Mouse (Mus musculus): ENCODE measurements around the gene Tmed4.
A peak's percentile ranks its signal among the peaks of the same experiment; 100 is the strongest.
"Not testable (repeated sequence)": the region's sequence is repeated elsewhere in the genome, so short reads cannot be mapped to it uniquely, and the experiment has no call there.

The Tmed4 gene

DNA sequence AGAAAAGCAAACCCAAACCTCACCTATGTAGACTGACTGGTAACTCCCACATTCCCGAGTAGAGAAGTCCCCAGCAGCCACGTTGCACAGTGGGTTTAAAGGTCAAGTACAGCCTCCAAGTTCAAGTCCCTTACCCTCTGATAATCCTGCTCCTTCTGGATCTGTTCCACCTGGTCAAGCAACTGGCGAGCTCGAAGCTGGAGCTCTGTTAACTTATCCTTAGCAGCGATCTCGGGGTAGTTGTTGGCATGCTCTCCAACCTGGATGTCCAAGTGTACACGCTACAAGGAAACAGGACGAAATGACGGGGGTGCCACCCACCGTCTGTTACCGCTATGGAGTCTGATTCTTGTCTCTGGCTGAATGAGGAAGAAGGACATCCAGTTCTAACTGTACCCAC, 1.1 kb downstream of the Tmed4 start:
- DNase-seq (ENCODE audit: low spot score in 2 of 2), result no peak

DNA sequence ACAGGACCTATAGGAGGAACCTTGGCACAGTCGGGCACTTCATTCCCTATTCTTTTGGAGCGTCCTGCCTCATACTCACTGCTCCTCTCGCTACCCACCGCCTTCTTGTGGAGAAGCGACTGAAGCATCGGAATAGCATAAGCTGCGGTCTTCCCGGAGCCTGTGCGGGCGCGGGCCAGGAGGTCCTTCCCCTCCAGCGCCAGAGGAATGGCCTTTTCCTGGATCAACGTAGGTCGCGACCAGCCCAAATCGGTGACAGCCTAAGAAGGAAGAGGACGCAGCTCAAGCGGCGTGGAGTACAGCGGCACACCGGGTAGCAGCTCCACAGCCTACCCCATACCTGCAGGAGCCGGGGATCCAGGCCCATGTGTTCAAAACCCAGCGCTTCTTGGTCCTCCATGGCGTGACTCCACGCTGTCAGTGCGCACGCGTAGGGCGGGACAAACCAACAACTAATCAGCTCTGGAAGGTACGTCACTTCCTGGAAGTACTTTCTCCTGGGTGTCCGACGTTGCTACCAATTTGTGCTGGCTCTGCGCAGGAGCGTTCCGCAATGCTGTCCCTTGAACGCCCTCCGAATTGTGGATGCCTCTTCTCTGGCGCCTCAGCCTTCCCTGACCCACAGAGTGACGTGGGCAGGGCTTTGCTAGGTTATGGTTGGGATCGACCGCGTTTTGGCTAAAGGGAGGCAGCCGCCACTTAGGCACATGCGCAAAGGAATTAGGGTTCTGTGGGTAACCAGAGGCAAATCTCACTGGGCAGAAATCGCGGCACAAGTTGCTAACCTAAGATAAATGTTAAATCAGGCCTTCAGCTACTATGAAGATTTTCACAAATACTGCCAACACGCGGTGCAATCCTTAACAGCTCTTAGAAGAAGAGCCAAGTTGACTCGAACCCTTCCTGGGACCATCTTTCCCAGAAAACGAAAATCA, 7.1 kb downstream of the Tmed4 start, which contains the start of gene Ddx56:
Ddx56 (minus strand) TSS at position 453 of the 935 bp plus-strand sequence.
- DNase-seq (ENCODE audit: low spot score in 2 of 2), result peak; percentile 75 to 84

DNA sequence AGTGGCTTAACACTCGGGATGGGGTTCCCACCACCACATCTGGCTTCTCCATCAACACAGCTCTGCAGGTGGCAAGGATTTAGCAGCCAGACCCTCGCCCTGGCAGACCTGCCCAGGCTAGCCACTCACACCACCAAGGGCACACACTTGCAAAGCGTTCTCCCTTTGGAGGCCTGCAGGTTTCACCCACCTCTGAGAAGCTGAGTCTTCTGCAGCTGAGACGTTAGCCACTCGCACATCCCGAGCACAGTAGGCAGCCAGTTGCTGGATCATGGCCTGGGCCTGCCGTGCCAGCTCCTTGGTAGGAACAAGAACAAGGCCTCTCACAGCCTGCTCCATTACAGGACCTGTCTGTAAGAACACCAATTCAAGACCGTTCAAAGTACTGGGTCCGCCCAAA, 8.0 kb downstream of the Tmed4 start:
- no peak for DNase-seq (ENCODE audit: low spot score in 2 of 2)

DNA sequence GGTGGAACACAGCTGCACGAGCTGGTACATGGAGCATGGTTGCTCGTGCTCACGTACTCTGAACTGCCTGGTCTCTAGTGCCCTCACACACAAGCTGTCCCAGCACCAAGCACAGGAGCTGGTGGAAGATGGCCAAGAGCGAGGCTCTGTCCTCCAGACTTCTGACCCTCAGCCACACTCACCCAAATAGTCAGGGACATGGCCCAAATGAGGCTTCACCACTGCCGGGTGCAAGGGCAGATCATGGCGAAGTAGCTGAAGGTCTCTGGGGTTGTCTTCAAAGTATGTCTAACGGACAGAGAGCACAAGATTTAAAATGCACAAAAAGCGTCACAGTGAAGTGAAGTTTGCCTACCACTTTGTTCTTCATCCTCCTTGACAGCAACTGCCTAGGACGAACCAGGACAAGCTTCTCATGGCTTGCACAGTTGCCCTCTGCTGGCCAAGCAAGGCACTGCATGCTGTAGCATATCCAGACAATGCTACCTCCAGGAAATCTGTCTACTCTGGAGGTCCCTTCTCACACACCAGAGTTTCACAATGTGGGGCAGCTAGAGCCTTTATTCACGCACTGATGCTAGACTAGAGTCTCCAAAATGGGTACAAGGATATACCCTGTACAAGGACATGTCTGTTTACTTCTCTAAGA, 13.1 kb downstream of the Tmed4 start:
- peak; percentile 51 to 64 for DNase-seq (ENCODE audit: low spot score in 2 of 2)

DNA sequence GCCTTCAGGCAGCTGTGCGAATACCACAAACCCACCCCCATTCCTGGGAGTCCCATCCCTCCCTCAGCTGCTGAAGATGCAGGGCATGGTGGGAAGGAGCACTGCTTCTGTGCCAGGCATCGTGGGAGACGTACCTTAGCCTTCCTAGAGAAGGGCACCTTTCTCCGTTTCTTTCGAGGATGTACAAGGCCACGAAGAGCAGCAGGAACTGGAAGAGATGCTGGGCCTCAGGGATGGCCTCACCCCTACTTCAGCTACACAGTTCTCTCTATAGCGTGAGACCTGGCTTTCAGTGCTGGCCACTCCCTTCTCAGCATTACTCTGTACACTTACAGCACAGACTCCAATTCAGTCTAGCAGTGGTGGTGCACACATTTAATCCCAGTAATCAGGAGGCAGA, 15.3 kb downstream of the Tmed4 start:
- DNase-seq (ENCODE audit: low spot score in 2 of 2), result no peak

DNA sequence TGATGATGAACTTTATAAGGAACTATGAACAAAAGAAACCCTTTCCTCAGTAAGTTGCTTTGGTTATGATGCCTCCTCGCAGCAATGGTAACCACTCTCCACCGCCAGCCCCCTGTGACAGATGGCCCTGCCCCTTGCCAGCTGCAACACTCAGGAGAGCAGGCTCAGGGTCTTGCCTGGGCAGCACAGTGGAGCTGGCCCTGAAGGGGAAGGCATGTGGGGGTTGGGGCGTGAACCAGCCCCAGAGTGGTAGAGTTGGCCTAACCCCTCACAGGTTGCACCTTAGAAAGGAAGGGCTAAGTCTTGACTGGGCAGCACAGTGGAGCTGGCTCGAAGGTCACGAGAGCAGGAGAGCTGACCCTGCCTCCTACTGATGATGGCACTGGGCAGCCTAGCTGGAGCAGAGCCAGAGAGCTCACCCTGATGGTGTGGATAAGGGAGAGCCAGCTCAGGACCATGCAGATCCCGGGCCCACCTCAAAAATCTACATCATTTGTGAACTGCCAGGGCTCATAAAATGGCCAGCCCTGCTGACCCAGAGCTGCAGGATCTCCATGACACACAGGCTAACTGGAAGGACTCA, 18.1 kb downstream of the Tmed4 start:
- no peak for DNase-seq (ENCODE audit: low spot score in 2 of 2)

DNA sequence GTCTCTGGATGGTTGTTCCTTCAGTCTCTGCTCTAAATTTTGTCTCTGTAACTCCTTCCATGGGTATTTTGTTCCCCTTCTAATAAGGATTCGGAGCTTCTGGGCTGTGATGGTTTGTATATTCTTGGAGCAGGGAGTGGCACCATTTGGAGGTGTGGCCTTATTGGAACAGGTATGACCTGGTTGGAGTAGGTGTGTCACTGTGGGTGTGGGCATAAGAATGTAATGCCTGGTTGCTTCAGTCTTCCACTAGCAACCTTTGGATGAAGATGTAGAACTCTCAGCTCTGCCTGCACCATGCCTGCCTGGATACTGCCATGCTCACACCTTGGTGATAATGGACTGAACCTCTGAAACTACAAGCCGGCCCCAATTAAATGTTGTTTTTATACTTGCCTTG, 20.1 kb downstream of the Tmed4 start:
- not testable (repeated sequence) for DNase-seq (ENCODE audit: low spot score in 2 of 2)

DNA sequence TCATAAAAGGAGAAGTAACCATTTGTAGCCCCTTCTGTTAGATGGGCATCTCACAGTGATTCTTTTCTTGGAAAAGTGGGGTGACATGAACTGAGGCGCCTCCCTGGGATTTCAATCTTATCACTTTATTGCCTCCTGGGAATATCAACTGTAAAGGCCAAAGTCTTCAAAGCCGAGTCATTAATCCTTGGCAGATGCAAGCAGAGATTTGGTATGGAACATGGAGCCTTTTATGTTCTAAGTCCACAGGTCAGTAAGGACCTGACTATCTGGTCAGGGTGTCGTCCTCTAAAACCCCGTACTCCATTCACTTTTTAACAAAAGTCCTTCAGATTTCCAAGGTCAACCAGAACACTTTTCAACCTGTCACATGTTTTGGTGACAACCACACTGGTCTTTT, 21.8 kb downstream of the Tmed4 start:
- no peak for DNase-seq (ENCODE audit: low spot score in 2 of 2)

DNA sequence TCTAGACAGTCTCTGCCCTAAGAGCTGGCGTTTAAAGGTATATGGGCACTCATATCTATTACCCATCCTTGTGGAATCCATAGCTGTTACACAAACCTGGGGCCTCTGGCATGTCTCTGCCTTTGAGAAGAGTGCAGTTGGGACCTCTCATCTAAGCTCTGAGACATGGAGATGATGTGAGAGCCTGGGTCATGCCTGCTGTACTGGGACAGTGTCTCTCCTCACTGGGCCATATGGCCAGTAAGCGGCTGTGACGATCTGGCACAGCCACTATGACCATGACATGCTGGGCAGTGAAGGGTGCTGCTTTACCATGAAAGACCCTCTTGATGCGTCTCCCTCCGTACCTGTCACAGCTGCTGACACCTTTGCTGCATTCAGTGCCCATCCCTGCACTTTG, 22.4 kb downstream of the Tmed4 start:
- no peak for DNase-seq (ENCODE audit: low spot score in 2 of 2)

DNA sequence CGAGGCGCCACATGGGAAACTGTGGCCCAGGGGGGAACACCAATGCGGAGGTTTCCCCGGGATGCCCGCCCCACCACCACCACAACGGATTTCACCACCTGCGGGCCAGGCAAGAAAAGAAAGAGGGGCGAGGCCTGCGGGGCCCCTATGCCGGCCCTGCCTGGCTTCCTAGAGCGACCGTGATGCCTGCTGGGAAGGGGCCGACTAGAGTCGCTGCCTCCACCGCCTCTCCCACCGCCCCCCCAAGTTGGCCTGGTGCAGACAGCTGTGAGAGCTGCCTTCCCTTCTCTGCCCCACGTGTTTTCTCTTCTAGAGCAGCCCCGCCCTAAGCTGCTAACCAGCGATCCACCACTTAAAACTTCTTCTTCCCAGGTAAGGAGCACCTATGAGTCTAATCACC, 30.0 kb downstream of the Tmed4 start:
- no peak for DNase-seq (ENCODE audit: low spot score in 2 of 2)

DNA sequence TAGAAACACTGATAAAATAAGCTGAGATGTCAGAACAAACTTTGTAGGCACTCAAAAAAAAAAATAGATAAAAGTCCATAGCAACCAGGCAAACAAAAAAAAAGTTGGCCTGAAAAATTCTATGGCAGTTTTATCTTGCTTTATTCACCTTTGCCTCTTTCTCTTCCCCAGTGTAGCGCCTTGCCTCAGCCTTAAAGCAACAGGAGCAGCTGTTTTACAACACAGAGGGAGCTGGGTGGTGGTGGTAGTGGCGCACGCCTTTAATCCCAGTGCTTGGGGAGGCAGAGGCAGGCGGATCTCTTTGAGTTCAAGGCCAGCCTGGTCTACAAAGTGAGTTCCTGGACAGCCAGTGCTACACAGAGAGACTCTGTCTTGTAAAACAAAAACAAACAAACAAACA, 41.6 kb downstream of the Tmed4 start:
- no peak for DNase-seq (ENCODE audit: low spot score in 2 of 2)

DNA sequence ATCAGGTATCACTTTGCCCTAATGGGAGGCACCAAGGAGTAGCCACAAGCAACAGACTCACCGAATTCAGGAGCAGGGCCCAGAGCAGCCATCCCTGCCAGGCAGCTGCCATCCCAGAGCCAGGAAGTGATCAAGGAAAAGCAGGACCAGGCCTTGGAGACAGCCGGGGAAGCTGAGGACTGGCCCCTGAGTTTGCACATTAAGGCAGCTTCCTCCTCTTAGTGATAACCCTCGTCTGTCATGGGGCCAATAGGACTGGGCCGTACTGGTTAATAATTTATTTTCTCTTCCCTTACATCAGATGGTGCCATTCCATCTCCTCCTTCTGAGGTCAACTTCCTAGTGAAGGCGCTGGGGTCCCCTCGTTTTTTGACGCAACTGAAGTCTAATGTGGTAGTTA, 44.7 kb downstream of the Tmed4 start, which contains the start of gene Npc1l1:
Npc1l1 (minus strand) TSS at position 132 of the 400 bp plus-strand sequence.
- no peak for DNase-seq (ENCODE audit: low spot score in 2 of 2)

DNA sequence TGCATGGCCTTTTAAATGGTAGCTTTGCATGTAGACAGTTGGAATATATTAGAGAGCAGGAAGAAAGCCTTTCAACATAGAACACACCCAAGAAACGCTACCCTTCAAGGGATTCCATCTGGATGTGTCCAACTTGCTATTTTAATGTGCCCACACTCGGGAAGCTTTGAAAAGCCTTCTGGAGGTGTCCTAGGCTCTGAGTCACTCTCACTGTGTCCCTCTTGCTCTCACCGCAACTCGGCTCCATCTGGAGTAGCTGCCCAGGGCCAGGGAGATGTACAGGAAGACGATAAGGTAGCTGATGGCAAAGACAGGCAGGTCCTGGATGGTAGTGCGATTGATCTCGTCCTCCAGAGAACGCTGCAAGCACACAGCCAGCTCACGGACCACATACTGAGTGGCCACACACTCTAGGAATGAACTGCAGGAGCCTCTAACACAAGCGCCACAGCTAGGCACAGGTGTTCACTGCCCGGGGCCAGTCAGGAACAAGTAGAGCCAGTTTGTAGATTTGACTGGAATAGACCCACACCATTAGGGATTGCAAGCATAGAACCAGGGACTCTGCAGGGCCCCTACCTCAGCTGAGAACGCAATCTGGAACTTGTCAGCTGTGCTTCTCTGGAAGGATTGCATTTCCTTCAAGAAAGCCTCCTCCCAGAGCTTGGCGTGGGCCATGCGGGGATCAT, 50.0 kb downstream of the Tmed4 start:
- no peak for DNase-seq (ENCODE audit: low spot score in 2 of 2)

DNA sequence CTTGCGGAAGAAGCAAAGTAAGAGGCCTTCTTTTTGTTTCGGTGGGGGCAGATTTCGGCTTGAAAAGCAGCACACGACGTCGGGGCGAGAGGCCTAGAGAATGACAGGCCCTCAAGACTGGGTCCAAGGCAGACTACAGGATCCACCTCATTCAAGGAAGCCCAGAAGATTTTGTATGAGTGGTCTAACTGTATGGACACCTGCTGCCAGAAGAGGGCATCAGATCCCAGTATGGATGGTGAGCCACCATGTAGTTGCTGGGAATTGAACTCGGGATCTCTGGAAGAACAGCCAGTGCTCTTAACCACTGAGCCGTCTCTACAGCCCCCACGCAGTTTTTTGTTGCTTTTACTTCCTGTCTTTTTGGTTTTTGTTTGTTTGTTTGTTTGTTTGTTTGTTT, 52.5 kb downstream of the Tmed4 start:
- no peak for DNase-seq (ENCODE audit: low spot score in 2 of 2)

Measured in spleen, postnatal 14 days (tissue).